Mouse (Mus musculus) retina, adult 2 months (tissue): ENCODE measurements at regions not wholly inside any gene's neighbourhood (a gene's known extent, or its start where the extent isn't known, plus 50 kb on each side); places are given as distances from the start of the nearest gene placed in this dataset.

Experiments used
- DNase-seq: peaks from one replicate; pipeline ENCODE4 v3.0.0-alpha.2; 2012; ENCODE audit warnings: low read depth, low spot score

GRCm38 (mm10) chr14:120661111-120661510 lies 182.9 kb downstream of the Rap2a start:
- no peak for DNase-seq

- no peak for DNase-seq
Observed at GRCm38 (mm10) chr14:120669665-120670064, 191.4 kb downstream of the Rap2a start.

DNA sequence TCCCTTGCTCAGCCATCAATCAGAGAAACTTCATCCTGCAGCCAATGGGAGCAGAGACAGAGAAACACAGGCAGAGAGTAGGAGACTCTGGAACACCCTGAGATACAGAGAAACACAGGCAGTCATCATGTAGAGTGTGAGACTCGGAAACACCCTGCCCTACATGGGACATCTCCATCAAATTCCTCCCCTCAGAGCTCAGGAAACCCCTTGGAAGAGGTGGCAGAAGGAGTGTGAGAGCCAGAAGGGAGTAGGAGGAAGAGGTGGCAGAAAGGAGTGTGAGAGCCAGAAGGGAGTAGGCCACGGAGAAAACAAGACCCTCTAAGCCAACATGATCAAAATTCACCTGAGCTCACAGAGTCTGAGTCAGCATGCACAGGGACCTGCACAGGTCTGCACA lies 197.5 kb downstream of the Rap2a start:
- no peak for DNase-seq

DNA sequence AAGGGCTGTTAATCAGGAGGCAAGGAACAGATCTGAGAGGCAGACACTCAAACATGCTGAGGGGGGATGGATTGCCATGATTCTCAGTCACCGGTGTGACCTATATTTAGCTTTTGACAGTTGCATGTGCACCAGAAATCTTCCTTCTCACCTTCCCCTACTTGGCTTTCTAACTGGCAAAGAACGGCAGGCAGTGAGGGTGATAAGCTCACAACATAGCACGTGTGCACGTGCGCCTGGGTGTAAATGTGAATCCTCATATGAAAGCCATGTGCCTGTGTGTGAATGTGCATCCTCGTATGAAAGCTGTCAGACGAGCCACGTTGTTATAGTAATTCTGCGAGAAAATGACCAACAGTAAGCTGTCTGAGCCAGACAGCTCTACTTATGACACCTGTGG lies 200.3 kb downstream of the Rap2a start:
- DNase-seq: no peak

GRCm38 (mm10) chr14:120679072-120679471 lies 200.8 kb downstream of the Rap2a start:
- no peak for DNase-seq

- no peak for DNase-seq
Observed at GRCm38 (mm10) chr14:120680272-120680671, 202.0 kb downstream of the Rap2a start.

DNA sequence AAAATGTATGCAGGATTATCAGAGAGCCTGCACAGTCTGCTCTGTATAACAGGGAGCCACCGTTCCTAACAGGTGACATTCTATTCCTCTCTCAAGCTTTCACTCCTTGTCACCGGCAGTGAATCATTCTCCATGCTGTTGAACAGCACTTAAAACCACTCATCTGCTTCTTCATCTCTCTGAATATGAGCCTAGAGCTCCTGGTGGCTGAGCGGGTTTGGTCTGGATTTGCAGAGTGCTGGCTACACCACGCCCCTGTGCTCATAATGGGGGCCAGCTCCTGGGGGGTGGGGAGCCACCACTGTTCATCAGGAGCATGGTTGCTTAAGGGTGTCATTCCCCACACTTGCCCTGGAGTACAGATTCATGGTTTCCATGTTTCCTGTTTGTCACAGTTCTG lies 207.0 kb downstream of the Rap2a start:
- no peak for DNase-seq

GRCm38 (mm10) chr14:120685877-120686276 lies 207.6 kb downstream of the Rap2a start:
- DNase-seq: peak; percentile 4

- DNase-seq: no peak
Observed at GRCm38 (mm10) chr14:120686751-120687150, 208.5 kb downstream of the Rap2a start.

DNA sequence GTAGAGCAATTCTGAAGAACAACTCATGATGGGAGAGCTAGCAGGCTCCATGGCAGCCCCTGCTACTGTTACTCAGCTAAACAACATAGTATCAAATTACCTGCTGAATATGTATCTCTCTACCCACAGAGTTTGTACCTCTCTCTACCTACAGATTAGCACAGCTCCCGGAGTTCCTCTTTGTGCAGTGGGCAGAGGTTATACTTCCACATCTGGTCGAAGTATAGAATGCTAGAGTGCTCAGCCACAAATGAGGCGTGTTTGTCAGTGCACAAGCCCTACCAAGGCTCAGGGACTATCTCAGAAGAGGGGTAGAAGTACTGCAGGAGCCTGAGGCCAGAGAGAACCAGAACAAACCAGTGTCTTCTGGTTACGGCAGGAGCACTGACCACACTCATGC lies 211.6 kb upstream of the Ipo5 start:
- DNase-seq: no peak

- DNase-seq: no peak
Observed at GRCm38 (mm10) chr14:120705301-120705801, 205.7 kb upstream of the Ipo5 start.

GRCm38 (mm10) chr14:120710782-120711181 lies 200.2 kb upstream of the Ipo5 start:
- DNase-seq: no peak

DNA sequence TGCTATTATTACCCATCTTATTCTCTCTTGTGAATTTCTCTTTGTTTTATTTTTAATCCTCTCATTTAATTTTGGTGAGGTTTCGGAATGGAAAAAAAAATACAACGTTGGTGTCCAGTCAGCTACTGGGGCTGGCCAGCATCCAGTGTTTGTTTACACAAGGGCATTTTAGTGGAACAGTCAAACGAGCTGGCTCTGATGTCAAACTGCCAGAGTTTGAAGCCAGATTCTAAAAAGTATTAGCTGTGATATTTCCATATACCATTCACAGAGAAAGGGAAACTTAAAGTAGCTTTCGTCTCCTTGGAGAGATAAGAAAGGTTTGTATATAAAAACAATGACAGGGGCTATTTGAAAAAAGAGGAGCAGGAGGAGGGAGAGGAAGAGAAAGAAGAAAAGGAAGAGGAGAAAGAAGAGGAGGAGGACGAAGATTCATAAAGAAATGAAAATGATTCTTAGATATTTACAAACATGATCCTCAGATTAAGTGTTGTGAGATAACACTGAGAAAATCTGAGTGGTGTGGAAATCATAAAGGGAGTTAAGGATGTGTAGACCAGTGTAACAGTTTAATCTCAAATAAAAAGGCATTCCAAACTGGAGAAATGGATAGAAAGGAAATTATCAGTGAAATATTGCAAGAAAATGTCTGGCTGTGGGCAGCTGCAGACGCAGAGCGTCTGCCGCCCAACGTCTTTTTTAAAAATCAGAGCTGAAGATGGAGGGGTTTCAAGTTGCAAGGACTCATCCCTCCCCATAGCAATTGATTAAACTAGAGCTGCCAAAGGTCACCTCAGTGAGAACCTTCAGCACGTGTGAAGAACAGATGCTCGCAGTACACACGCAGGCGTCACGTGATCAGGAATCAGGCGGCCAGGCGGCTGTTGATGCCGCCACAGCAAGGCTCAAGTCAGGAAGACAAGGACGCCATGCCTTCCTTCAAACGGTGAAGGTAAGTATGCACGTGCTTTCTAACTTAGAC lies 190.3 kb upstream of the Ipo5 start:
- no peak for DNase-seq

- DNase-seq: no peak
Observed at GRCm38 (mm10) chr14:120721593-120722461, 189.2 kb upstream of the Ipo5 start.

GRCm38 (mm10) chr14:120722546-120723112 lies 188.4 kb upstream of the Ipo5 start:
- no peak for DNase-seq

DNA sequence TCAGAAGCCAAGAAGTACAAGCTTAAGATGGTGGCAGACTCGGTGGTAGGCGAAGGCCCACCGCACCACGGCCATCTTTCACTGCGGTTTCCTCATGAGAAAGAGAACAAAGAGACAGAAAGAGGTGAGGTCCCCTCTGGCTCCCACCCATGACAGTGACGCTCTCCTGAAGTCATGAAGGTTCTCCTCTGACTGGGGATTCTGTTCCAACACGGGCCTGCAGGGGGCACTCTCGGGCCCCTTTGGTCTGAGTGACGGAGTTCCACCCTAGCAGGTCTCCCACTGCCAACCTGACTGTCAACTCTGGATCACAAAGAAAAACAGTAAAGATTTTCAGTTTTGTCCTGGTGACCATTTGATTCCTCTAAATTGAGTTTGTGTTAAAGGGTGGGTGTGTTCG lies 182.9 kb upstream of the Ipo5 start:
- no peak for DNase-seq

- no peak for DNase-seq
Observed at GRCm38 (mm10) chr14:120730226-120730625, 180.8 kb upstream of the Ipo5 start.

DNA sequence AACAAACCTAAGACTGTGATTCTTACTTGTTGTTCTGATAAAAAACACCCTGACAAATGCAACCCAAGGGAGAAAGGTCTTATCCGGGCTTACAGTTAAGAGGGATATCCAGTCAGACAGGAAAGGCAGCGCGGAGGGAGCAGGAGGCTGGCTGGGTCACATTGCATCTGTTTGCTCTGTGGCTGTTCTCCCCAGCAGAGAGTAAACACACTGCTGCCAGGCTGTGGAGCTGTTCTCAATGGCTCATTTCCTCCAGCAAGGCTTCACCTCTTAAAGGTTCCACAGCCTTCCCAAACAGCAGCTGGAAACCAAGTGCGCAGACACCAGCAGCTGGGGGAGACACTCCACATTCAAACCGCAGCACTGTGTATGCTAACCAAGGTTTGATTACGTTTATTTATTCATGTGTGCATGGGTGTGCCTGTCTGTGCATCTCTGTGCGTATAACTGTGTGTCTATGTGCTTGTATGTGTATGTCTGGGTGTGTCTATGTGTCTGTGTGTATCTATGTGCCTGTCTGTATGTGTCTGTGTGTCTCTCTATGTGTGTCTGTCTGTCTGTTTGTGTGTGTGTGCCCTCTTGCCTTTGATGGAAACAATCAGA lies 179.2 kb upstream of the Ipo5 start:
- DNase-seq: no peak

DNA sequence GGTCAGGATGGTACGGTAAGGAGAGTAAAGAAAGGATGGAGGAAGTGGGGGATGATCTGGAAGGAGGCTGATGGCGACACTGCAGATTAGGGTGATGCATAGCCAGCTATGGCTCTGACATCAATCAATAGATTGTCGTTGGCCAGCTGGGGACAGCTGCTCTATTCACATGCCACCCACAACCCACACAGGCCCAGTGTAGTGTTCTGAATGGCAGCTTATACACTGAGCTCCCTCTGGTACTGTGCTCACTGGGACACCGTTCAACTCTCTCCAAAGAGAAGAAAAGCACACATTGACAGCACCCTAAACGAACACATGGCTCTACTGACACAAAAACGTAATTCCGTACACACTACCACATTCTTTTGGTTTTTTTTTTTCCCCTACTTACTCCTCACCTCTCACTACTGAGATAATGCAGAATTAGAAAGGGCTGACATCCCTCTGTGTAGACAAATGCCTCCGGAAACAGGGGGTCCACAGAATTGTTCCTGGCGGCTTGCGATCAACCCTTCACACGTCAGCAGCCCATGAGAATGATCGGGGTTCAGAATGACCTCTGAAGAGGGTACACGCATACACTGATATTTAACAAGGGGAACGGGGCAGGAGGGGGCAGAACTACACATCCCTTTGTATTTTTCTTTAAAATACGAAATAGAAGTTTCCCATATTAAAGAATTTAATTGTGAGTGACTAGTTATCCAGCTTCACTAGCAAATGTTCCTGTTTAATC lies 178.5 kb upstream of the Ipo5 start:
- DNase-seq: no peak

GRCm38 (mm10) chr14:120741492-120742054 lies 169.5 kb upstream of the Ipo5 start:
- no peak for DNase-seq
